Mouse (Mus musculus) heart, embryonic 11.5 days (tissue): ENCODE data around the gene Retreg1. TPM values are rescaled to one million over a fixed set of nuclear protein-coding genes. Genes with fewer than 3 reads are reported as not detected.
A peak's percentile ranks its signal among the peaks of the same experiment; 100 is the strongest.

Experiments
- ATAC-seq: fragments of 200-750 bp; cut with Nextera tagmentation; replicated peaks from 2 replicates; pipeline ENCODE4 v1.8.0; 2017; ENCODE audit warnings: moderate library complexity; ENCODE audit not compliant: insufficient number of reproducible peaks, low FRiP score, low TSS enrichment
- H3K27ac ChIP-seq: fragments of 300-500 bp; sonication (generic); 2 replicates; pipeline ENCODE4 v1.5.1; 2014; ENCODE audit warnings: mild to moderate bottlenecking, low read depth, low read length
- H3K27me3 ChIP-seq: fragments of 300-500 bp; sonication (generic); 2 replicates; pipeline ENCODE4 v1.6.1; 2014; ENCODE audit warnings: mild to moderate bottlenecking, low read length, mixed read lengths; ENCODE audit not compliant: control insufficient read depth, insufficient read depth
- H3K36me3 ChIP-seq: fragments of 300-500 bp; sonication (generic); 2 replicates; pipeline ENCODE4 v1.6.1; 2014; ENCODE audit warnings: mild to moderate bottlenecking, low read length, moderate library complexity, mixed read lengths; ENCODE audit not compliant: control insufficient read depth, insufficient read depth
- H3K4me1 ChIP-seq: fragments of 300-500 bp; sonication (generic); 2 replicates; pipeline ENCODE4 v1.6.1; 2014; ENCODE audit warnings: low read length; ENCODE audit not compliant: control insufficient read depth, insufficient read depth
- H3K4me2 ChIP-seq: fragments of 300-500 bp; sonication (generic); 2 replicates; pipeline ENCODE4 v1.6.1; 2014; ENCODE audit warnings: mild to moderate bottlenecking, moderate library complexity
- H3K4me3 ChIP-seq: fragments of 300-500 bp; sonication (generic); 2 replicates; pipeline ENCODE4 v1.5.1; 2014; ENCODE audit warnings: low read depth, low read length
- H3K9ac ChIP-seq: fragments of 300-500 bp; sonication (generic); 2 replicates; pipeline ENCODE4 v1.6.1; 2014; ENCODE audit warnings: mild to moderate bottlenecking, low read depth, low read length, moderate library complexity
- H3K9me3 ChIP-seq: fragments of 300-500 bp; sonication (generic); replicated peaks from 2 replicates; pipeline ENCODE4 v1.6.1; 2016; ENCODE audit warnings: low read length; ENCODE audit not compliant: control insufficient read depth
- WGBS: fragments of 180-500 bp; shearing (Covaris S2); extraction: QIAGEN DNeasy Blood & Tissue Kit; methylation state at CpG from one replicate; pipeline ENCODE4 v1.1.7; 2014; ENCODE audit not compliant: insufficient replicate concordance; 5-methylcytosine and 5-hydroxymethylcytosine counted together
- polyA plus RNA-seq: library from polyadenylated mRNA; unstranded; fragments of >200 nt; fragmentation: Nextera tagmentation; extraction: Ambion mirVana; gene quantifications from 2 replicates; pipeline ENCODE4 v1.2.1, GENCODE M21; 2014

The Retreg1 gene
- polyA plus RNA-seq, 1 experiment from 2014 or later = 47.2 TPM

GRCm38 (mm10) chr15:25912911-25913310 lies 69.9 kb downstream of the Retreg1 start:
- H3K4me3 ChIP-seq = no peak overlapping the region
- WGBS = 81% methylated on average over 7 of the region's 7 CpGs
- no peak overlapping the region for H3K9ac ChIP-seq
- H3K36me3 ChIP-seq = no peaks in the 10 kb centered on the region
- H3K9me3 ChIP-seq = no peaks in the 10 kb centered on the region
- no peaks in the 10 kb centered on the region for H3K27me3 ChIP-seq
- no peak overlapping the region for H3K4me2 ChIP-seq
- ATAC-seq = no peak
- H3K27ac ChIP-seq = no peak overlapping the region
- peaks cover 30% of the 10 kb centered on the region for H3K4me1 ChIP-seq

GRCm38 (mm10) chr15:25913659-25914058 lies 70.7 kb downstream of the Retreg1 start:
- Histone ChIP-seq H3K9me3 (no peaks in the 10 kb centered on the region), H3K4me1 (peaks cover 34% of the 10 kb centered on the region), H3K27me3 (no peaks in the 10 kb centered on the region), H3K4me2 (no peak overlapping the region), H3K27ac (no peak overlapping the region), H3K4me3 (no peak overlapping the region), H3K36me3 (no peaks in the 10 kb centered on the region), H3K9ac (no peak overlapping the region)
- WGBS = 74% methylated on average over 9 of the region's 9 CpGs
- ATAC-seq = no peak

- ATAC-seq = no peak
- Histone ChIP-seq H3K9ac (no peak overlapping the region), H3K4me3 (no peak overlapping the region), H3K4me1 (peaks cover 39% of the 10 kb centered on the region), H3K27me3 (no peaks in the 10 kb centered on the region), H3K36me3 (no peaks in the 10 kb centered on the region), H3K4me2 (no peak overlapping the region), H3K27ac (no peak overlapping the region), H3K9me3 (no peaks in the 10 kb centered on the region)
- WGBS = 59% methylated on average over 4 of the region's 4 CpGs
Observed at GRCm38 (mm10) chr15:25914160-25914559, 71.2 kb downstream of the Retreg1 start.

- ATAC-seq = peak; percentile 5; the same call in 1 of the 2 replicates
- Histone ChIP-seq H3K36me3 (no peaks in the 10 kb centered on the region), H3K4me1 (peaks cover 42% of the 10 kb centered on the region), H3K9me3 (no peaks in the 10 kb centered on the region), H3K27me3 (no peaks in the 10 kb centered on the region), H3K9ac (no peak overlapping the region), H3K4me2 (no peak overlapping the region), H3K27ac (peak overlapping the region; percentile 76), H3K4me3 (no peak overlapping the region)
- WGBS = 24% methylated on average over 10 of the region's 10 CpGs
Observed at GRCm38 (mm10) chr15:25915013-25915412, 72.0 kb downstream of the Retreg1 start.

GRCm38 (mm10) chr15:25915574-25916205 lies 72.7 kb downstream of the Retreg1 start:
- Histone ChIP-seq H3K27me3 (no peaks in the 10 kb centered on the region), H3K36me3 (no peaks in the 10 kb centered on the region), H3K4me1 (peaks cover 40% of the 10 kb centered on the region), H3K9me3 (no peaks in the 10 kb centered on the region), H3K4me3 (no peak overlapping the region), H3K4me2 (no peak overlapping the region), H3K9ac (no peak overlapping the region), H3K27ac (peak overlapping the region; percentile 76)
- ATAC-seq = no peak
- 44% methylated on average over 11 of the region's 11 CpGs for WGBS

- peaks cover 36% of the 10 kb centered on the region for H3K4me1 ChIP-seq
- H3K27ac ChIP-seq = 0 out of 2 replicates have a peak overlapping the region, but pooled peaks have one; percentile 76
- H3K9ac ChIP-seq = no peak overlapping the region
- H3K9me3 ChIP-seq = no peaks in the 10 kb centered on the region
- 54% methylated on average over 2 of the region's 2 CpGs for WGBS
- H3K27me3 ChIP-seq = no peaks in the 10 kb centered on the region
- ATAC-seq = no peak
- no peaks in the 10 kb centered on the region for H3K36me3 ChIP-seq
- H3K4me2 ChIP-seq = no peak overlapping the region
- H3K4me3 ChIP-seq = no peak overlapping the region
Observed at GRCm38 (mm10) chr15:25916252-25916651, 73.3 kb downstream of the Retreg1 start.

- Histone ChIP-seq H3K36me3 (no peaks in the 10 kb centered on the region), H3K4me1 (peaks cover 33% of the 10 kb centered on the region), H3K4me2 (no peak overlapping the region), H3K27me3 (peaks cover 6% of the 10 kb centered on the region; the same call in 1 of the 2 replicates), H3K4me3 (no peak overlapping the region), H3K27ac (no peak overlapping the region), H3K9me3 (no peaks in the 10 kb centered on the region), H3K9ac (no peak overlapping the region)
- 60% methylated on average over 7 of the region's 7 CpGs for WGBS
- no peak for ATAC-seq
Observed at GRCm38 (mm10) chr15:25918641-25919040, 75.7 kb downstream of the Retreg1 start.

GRCm38 (mm10) chr15:25919995-25920394 lies 77.0 kb downstream of the Retreg1 start:
- H3K4me1 ChIP-seq = peaks cover 32% of the 10 kb centered on the region
- H3K36me3 ChIP-seq = no peaks in the 10 kb centered on the region
- peak overlapping the region; percentile 66 for H3K27ac ChIP-seq
- peaks cover 6% of the 10 kb centered on the region; the same call in 1 of the 2 replicates for H3K27me3 ChIP-seq
- H3K9ac ChIP-seq = no peak overlapping the region
- no peak overlapping the region; the same call in 1 of the 2 replicates for H3K4me2 ChIP-seq
- H3K4me3 ChIP-seq = no peak overlapping the region
- peak; percentile 60 for ATAC-seq
- WGBS = 28% methylated on average over 4 of the region's 4 CpGs
- no peaks in the 10 kb centered on the region for H3K9me3 ChIP-seq

- Histone ChIP-seq H3K9me3 (no peaks in the 10 kb centered on the region), H3K4me3 (no peak overlapping the region), H3K36me3 (no peaks in the 10 kb centered on the region), H3K4me1 (peaks cover 28% of the 10 kb centered on the region), H3K27ac (peak overlapping the region; percentile 66; the same call in 1 of the 2 replicates), H3K4me2 (no peak overlapping the region), H3K9ac (no peak overlapping the region), H3K27me3 (peaks cover 6% of the 10 kb centered on the region; the same call in 1 of the 2 replicates)
- ATAC-seq = no peak
- 85% methylated on average over 6 of the region's 6 CpGs for WGBS
Observed at GRCm38 (mm10) chr15:25920886-25921285, 77.9 kb downstream of the Retreg1 start.
